Mouse (Mus musculus) midbrain, embryonic 12.5 days (tissue): ENCODE data around the gene Ppp1r12a. TPM values are rescaled to one million over a fixed set of nuclear protein-coding genes. Genes with fewer than 3 reads are reported as not detected.

Experiments used
- ATAC-seq: fragments of 200-750 bp; cut with Nextera tagmentation; 2 replicates; pipeline ENCODE4 v1.8.0; 2017; ENCODE audit warnings: low read depth, moderate TSS enrichment, moderate library complexity; ENCODE audit not compliant: low FRiP score
- H3K27ac ChIP-seq: fragments of 300-500 bp; sonication (generic); replicated peaks from 2 replicates; pipeline ENCODE4 v1.5.1; 2016; ENCODE audit warnings: mild to moderate bottlenecking
- H3K27me3 ChIP-seq: fragments of 300-500 bp; sonication (generic); 2 replicates; pipeline ENCODE4 v1.6.1; 2016; ENCODE audit warnings: mild to moderate bottlenecking
- H3K36me3 ChIP-seq: fragments of 300-500 bp; sonication (generic); 2 replicates; pipeline ENCODE4 v1.6.1; 2016
- H3K4me1 ChIP-seq: fragments of 300-500 bp; sonication (generic); 2 replicates; pipeline ENCODE4 v1.6.1; 2016
- H3K4me2 ChIP-seq: fragments of 300-500 bp; sonication (generic); replicated peaks from 2 replicates; pipeline ENCODE4 v1.6.1; 2016; ENCODE audit warnings: mild to moderate bottlenecking, moderate library complexity
- H3K4me3 ChIP-seq: fragments of 300-500 bp; sonication (generic); 2 replicates; pipeline ENCODE4 v1.5.1; 2016; ENCODE audit warnings: mild to moderate bottlenecking
- H3K9ac ChIP-seq: fragments of 300-500 bp; sonication (generic); replicated peaks from 2 replicates; pipeline ENCODE4 v1.6.1; 2016; ENCODE audit warnings: mild to moderate bottlenecking, moderate library complexity
- H3K9me3 ChIP-seq: fragments of 300-500 bp; sonication (generic); 2 replicates; pipeline ENCODE4 v1.6.1; 2016; ENCODE audit warnings: mild to moderate bottlenecking
- WGBS: fragments of 180-500 bp; shearing (Covaris S2); methylation state at CpG from one replicate; pipeline ENCODE4 v1.1.7; 2016; 5-methylcytosine and 5-hydroxymethylcytosine counted together
- polyA plus RNA-seq: library from polyadenylated mRNA; unstranded; fragments of >200 nt; fragmentation: Nextera tagmentation; extraction: Ambion mirVana; gene quantifications from 2 replicates; pipeline ENCODE4 v1.2.1, GENCODE M21; 2016

The Ppp1r12a gene
- polyA plus RNA-seq, 1 experiment from 2014 or later = 90.9 TPM

- peak within 1 kb of the TSS; percentile 89 for H3K4me3 ChIP-seq
- H3K27me3 ChIP-seq = peaks cover 24% of the 10 kb centered on the region
- WGBS = under 1% methylated on average over 67 of the region's 85 CpGs
- no peaks in the 10 kb centered on the region for H3K9me3 ChIP-seq
- H3K27ac ChIP-seq = peak within 1 kb of the TSS; percentile 56; the same call in 1 of the 2 replicates
- no peaks in the 10 kb centered on the region for H3K36me3 ChIP-seq
- H3K4me1 ChIP-seq = peaks cover 14% of the 10 kb centered on the region
- H3K9ac ChIP-seq = peak within 1 kb of the TSS; percentile 79
- peak within 1 kb of the TSS; percentile 91 for H3K4me2 ChIP-seq
- ATAC-seq = peak; percentile 91
Measured at GRCm38 (mm10) chr10:108331784-108332561, 170.0 kb downstream of the Ppp1r12a start, which contains the start of gene Pawr. Pawr (plus strand) TSS chr10:108332121.

- Histone ChIP-seq H3K4me3 (peak overlapping the region; percentile 89), H3K4me2 (peak overlapping the region; percentile 91), H3K27ac (peak overlapping the region; percentile 56; the same call in 1 of the 2 replicates), H3K9me3 (no peaks in the 10 kb centered on the region), H3K36me3 (no peaks in the 10 kb centered on the region), H3K9ac (peak overlapping the region; percentile 79), H3K27me3 (peaks cover 24% of the 10 kb centered on the region), H3K4me1 (peaks cover 14% of the 10 kb centered on the region)
- ATAC-seq = peak; percentile 48
- under 1% methylated on average over 101 of the region's 129 CpGs for WGBS
Measured at GRCm38 (mm10) chr10:108332571-108333541, 170.9 kb downstream of the Ppp1r12a start.

DNA sequence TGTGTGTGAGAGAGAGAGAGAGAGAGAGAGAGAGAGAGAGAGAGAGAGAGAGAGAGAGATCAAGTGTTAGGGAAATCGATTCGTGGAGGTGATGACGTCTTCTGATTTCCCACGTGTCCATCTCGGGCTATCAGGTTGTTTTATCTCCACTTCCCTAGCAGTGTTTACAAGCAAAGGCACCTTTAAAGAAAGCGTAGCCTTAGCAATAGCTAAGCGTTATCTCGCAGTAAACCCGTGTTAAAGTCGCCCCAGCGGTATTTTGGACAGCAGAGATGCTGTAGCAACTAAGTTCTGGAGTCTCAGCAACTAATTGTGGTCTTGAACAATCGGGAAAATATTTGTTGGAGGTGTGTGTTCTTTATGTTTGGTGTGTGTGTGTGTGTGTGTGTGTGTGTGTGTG lies 171.6 kb downstream of the Ppp1r12a start:
- H3K9me3 ChIP-seq = no peaks in the 10 kb centered on the region
- peaks cover 24% of the 10 kb centered on the region for H3K27me3 ChIP-seq
- H3K36me3 ChIP-seq = no peaks in the 10 kb centered on the region
- no peak overlapping the region for H3K27ac ChIP-seq
- no peak for ATAC-seq
- H3K4me3 ChIP-seq = peak overlapping the region; percentile 89
- peaks cover 22% of the 10 kb centered on the region for H3K4me1 ChIP-seq
- H3K9ac ChIP-seq = peak overlapping the region; percentile 79
- peak overlapping the region; percentile 91 for H3K4me2 ChIP-seq
- 3% methylated on average over 12 of the region's 12 CpGs for WGBS

Other genes with a start within 250 kb of the Ppp1r12a start
- gene Pawr, start 169.9 kb downstream of the Ppp1r12a start, polyA plus RNA-seq = 10.9 and 13.2 TPM in 2 replicates